Mouse (Mus musculus) megakaryocyte-erythroid progenitor cell, adult 5-6 weeks (primary cell): ENCODE measurements around the gene Tssk1. TPM values are rescaled to one million over a fixed set of nuclear protein-coding genes. Genes with fewer than 3 reads are reported as not detected.

Experiments
- ATAC-seq: replicated peaks from 2 replicates; pipeline ENCODE4 v1.8.0; 2016; ENCODE audit warnings: mild to moderate bottlenecking, inconsistent platforms; ENCODE audit not compliant: severe bottlenecking, poor library complexity, low FRiP score, low TSS enrichment
- total RNA-seq, 2 experiments: library from RNA; stranded (forward) in 1 of 2; stranded (reverse) in 1 of 2; fragments of 200-1000, 215-1000 nt in 1 of 2; fragments of >200 nt in 1 of 2; fragmentation: Nextera tagmentation in 1 of 2; gene quantifications; 2 replicates each; pipeline ENCODE4 v1.2.3; 2014 to 2017

Tssk1 gene
- total RNA-seq, 2 experiments from 2014 or later: 0.14 to 0.72 TPM

DNA sequence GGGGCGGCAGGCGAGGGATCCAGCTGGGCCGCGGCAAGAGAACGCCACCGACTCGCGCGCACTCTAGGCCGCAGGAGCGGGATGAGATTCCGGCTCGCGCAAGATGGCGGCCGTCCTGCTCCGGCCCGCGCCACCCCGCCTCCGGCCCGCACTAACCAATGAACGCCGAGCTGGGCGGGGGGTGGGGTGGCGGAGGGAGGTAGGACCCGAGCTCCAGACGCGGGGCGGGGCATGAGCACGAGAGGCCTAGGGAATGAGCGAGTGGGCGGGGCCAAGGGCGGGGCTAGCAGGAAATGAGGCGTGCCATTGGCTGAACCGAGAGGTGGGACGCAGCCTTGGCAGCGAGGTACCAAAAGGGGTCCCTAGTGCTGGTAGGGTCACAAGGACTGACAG, 2.5 kb upstream of the Tssk1 start, which contains the start of gene Gm20518:
Gene Gm20518, minus strand, starts transcription at position 105 of the 393 bp plus-strand sequence.
- peak; percentile 83 for ATAC-seq

DNA sequence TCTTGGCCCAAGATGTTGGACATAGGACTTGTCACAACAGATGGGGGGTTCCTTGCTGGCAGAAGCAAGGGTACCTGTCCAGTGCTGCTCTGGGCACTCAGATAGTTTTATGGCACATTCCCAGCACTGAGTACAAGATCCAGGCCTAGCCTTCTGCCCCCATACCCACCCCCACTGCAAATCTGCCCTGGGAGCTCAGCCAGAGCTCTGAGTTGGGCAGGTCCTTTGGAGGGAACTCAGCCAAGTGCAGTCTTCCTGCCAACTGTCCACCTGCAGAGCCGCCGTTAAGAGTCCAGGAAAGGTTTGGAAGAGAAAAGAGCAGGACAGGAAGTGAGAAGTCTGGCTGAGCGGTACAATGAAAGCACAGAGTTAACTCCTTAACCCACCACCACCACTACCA, 1.4 kb upstream of the Tssk1 start:
- ATAC-seq: no peak

GRCm38 (mm10) chr16:17896091-17896490, 2.1 kb downstream of the Tssk1 start:
- ATAC-seq: no peak

DNA sequence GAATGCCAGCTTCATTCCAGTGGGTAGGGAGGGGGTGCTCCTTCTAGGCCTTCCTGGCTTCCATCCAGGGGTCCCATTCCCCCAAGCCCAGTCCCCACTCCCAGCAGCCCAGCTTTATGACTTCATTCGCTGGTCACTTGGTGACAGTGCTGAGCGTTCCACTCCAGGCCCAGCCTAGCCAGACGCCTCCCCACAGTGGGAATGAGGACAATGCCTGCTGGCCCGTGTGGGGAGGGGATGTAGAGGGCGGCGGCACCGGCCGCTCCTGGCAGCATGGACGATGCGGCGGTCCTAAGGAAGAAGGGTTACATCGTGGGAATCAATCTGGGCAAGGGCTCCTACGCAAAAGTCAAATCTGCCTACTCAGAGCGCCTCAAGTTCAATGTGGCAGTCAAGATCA, 4.4 kb downstream of the Tssk1 start, which contains the start of the genes Dgcr2 and Tssk2:
Gene Dgcr2, minus strand, starts transcription at position 101 of the 400 bp plus-strand sequence.
Gene Tssk2, plus strand, starts transcription at position 176 of the 400 bp plus-strand sequence.
- no peak for ATAC-seq

GRCm38 (mm10) chr16:17911052-17911595, 17.1 kb downstream of the Tssk1 start, which contains the start of gene Ess2:
Ess2 (minus strand) TSS chr16:17911348.
- ATAC-seq: peak; percentile 96

GRCm38 (mm10) chr16:17914307-17915249, 20.6 kb downstream of the Tssk1 start, which contains the start of gene Gsc2:
Gsc2 (minus strand) TSS chr16:17915059.
- peak; percentile 43; the same call in 1 of the 2 replicates for ATAC-seq

- no peak for ATAC-seq
Observed at GRCm38 (mm10) chr16:17920586-17920985, 26.6 kb downstream of the Tssk1 start.

DNA sequence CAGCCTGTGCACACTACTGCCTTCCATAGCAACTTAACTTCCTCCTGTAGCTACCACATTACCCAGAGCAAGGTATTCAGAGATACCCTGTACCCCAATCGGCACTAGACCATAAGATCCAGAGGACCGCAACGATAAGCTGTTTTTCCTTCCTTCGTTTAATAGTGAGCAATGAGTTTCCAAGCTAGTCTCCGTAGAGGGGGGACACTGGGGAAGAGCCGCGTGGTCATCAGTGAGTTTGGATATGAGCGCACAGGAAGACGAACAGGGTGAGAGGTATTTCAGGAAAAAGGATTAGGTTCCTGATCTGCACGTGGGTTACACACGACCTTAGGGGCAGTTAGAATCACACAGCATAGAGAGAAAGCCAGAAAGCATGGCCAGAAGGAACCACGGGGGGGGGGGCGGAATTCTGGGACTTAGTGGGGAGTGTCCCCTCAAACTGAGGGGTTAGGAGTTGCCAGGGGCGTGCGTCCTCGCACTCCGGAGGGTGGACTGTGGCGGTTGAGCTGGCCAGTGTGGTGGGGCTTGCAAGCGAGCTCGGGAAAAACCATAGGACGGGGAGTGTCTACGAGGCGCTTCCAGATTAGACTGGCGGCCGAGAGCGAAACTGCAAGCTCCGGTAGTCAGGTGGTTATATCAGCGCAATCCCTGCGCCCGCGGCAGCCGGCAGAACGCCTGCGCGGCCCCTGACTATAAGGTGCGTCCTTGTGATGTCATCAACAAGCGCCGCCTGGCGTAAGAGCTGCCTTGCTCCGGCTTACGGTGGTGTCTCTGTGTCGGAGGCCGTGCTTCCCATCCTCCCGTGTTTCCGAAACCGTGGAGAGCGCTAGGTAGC, 27.5 kb downstream of the Tssk1 start:
- peak; percentile 93 for ATAC-seq

DNA sequence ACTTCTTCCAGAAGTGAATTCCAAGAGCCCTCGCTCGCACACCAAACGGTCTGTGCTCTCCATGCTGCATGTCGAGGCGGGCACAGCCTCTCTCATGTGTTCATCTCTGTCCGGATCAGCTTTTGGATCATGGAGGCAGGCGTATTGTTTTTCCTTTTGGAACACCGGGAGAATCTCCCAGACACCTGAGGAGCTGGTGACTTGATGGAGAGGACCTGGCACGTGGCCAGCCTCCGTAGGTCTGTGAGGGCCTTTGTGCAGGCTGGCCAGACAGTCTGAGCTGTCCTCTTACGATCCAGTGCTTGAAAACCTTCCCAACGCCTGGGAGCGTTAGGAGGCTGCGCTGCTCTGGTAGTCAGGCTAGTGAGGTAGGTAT, 28.1 kb downstream of the Tssk1 start:
- 0 out of 2 replicates have a peak, but pooled peaks have one; percentile 6 for ATAC-seq

DNA sequence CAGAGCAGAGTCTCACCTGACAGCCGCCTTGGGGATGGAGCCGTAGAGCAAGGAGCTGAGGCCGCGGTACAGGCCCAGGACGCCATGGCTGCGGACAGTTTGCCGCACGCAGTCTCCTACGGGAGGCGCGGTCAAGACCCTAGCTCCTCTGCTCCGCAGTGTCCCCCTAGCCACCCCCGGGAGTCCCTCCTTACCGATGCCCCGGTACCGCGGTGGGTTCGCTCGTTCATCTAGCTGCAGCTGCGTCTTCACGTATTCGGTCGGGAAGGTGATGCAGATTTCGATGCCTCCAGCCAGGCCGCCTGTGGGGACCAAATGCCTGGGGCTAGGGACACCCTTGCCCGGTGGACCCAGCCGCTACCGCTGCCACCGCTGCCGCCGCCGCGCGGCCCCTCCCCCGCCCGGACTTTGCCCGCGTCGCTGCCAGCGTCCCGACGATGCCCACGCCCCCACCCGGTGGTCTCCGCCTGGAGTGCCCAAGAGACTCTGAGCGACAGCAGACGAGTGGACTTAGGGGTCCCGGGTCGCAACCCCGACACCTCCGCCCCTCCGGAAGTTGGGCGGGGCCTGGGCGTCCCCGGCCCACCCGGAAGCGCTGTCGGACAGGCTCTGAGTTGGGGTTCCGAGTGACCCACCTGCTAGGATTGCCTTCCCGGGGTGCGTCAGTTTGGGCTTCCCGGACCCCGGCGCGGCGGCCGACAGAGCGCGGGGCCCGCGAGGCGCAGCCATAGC, 33.5 kb downstream of the Tssk1 start:
- no peak for ATAC-seq

- ATAC-seq: peak; percentile 63
Observed at GRCm38 (mm10) chr16:17928087-17928580, 34.1 kb downstream of the Tssk1 start, which contains the start of gene Slc25a1. Slc25a1 (minus strand) TSS chr16:17928219.

- peak; percentile 89 for ATAC-seq
Observed at GRCm38 (mm10) chr16:17928627-17929104, 34.6 kb downstream of the Tssk1 start.

GRCm38 (mm10) chr16:17929211-17929610, 35.2 kb downstream of the Tssk1 start:
- ATAC-seq: no peak

DNA sequence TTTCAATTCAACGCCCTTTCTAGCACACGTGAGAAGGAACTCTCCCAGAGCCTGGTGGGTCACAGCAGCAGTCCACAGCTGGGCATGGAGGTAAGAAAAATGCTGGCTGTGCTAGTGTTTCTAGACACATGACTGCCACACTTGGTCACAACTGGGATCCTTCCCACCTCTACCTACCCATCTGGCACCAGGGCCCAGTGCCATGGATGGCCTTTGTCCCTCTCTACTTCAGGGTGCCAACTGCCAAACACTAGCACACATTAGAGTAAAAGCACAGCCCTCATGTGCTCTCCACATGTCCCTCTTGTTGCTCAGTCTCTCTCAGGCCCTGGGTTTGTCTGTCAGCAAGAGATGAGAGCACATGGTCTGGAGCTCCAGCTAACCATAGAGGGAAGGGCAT, 35.6 kb downstream of the Tssk1 start:
- ATAC-seq: no peak

DNA sequence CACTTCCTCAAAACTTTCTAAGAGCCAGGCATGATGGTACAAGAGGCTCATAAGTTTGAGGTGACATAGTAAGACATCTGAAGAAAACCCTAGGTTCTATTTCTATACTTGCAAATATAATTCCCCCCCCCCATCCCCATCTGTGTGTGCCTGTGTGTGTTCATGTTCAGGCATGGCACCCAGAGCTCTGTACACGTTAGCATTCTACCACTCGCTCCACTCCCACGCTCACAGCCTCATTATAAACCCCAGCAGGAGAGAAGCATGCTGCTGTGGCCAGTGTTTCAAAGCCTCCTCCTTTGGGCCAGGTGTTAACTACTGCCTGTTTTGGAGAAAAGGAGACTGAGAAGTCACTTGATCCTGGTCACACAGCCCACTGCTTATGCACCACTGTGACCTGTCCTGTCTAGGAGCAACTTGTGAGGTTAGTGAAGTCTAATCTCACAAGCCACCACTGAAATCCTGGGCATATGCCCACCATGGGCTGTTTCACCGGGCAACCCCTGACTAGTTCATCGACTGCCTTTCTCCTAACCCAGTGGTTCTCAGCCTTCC, 38.0 kb downstream of the Tssk1 start:
- ATAC-seq: no peak

GRCm38 (mm10) chr16:17933594-17934444, 39.8 kb downstream of the Tssk1 start:
- peak; percentile 68 for ATAC-seq

DNA sequence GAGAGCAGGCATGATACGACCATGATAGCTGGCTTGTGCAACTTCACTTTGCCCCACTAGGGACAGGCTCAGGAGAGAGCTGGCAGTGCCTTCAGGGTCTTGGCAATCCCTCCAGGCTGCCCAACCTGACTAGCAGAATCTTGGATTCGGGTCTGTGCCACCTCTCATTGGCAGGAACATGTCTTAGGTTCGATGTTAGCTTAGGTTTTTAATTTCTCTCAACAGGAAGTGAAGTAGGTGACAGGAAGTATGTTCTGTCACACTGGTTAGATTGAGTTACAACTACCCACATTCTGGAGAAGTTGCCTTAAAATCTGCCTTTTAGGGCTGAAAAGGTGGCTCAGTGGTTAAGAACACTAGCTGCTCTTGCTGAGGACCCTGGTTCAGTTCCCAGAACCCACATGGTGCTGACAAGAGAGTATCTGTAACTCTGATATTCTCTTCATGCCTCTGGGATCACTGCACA, 40.5 kb downstream of the Tssk1 start:
- peak; percentile 59 for ATAC-seq
